Mouse (Mus musculus) megakaryocyte-erythroid progenitor cell, adult 5-6 weeks (primary cell): ENCODE data around the gene S100a2. TPM values are rescaled to one million over a fixed set of nuclear protein-coding genes. Genes with fewer than 3 reads are reported as not detected.

ENCODE experiments used
- total RNA-seq, 2 experiments: library from RNA; stranded (forward) in 1 of 2; stranded (reverse) in 1 of 2; fragments of 200-1000, 215-1000 nt in 1 of 2; fragments of >200 nt in 1 of 2; fragmentation: Nextera tagmentation in 1 of 2; gene quantifications; 2 replicates each; pipeline ENCODE4 v1.2.3; 2014 to 2017

Gene S100a2
- total RNA-seq, 2 experiments from 2014 or later = not detected

Other genes with a start within 250 kb of the S100a2 start
- gene Slc27a3, start 200.3 kb upstream of the S100a2 start, total RNA-seq (2014; fragmentation: Nextera tagmentation) = 1.7 and 7.3 TPM in 2 replicates
- 0.28 and 0.72 TPM in 2 replicates for gene Slc27a3, start 200.3 kb upstream of the S100a2 start, total RNA-seq (2017)
- gene Ints3, start 156.6 kb upstream of the S100a2 start, total RNA-seq (2014; fragmentation: Nextera tagmentation) = 39.0 and 39.3 TPM in 2 replicates
- 16.4 and 23.2 TPM in 2 replicates for gene Ints3, start 156.6 kb upstream of the S100a2 start, total RNA-seq (2017)
- gene Npr1, start 124.4 kb upstream of the S100a2 start, total RNA-seq (2014; fragmentation: Nextera tagmentation) = 0.22 TPM in 1 of 2 replicates, not detected in the other
- gene Npr1, start 124.4 kb upstream of the S100a2 start, total RNA-seq (2017) = not detected in 2 replicates
- 113 and 117 TPM in 2 replicates for gene Ilf2, start 114.1 kb upstream of the S100a2 start, total RNA-seq (2014; fragmentation: Nextera tagmentation)
- gene Ilf2, start 114.1 kb upstream of the S100a2 start, total RNA-seq (2017) = 236 and 240 TPM in 2 replicates
- 37.0 and 38.1 TPM in 2 replicates for gene Snapin, start 99.2 kb upstream of the S100a2 start, total RNA-seq (2014; fragmentation: Nextera tagmentation)
- gene Snapin, start 99.2 kb upstream of the S100a2 start, total RNA-seq (2017) = 19.5 and 48.6 TPM in 2 replicates
- gene Chtop, start 80.7 kb upstream of the S100a2 start, total RNA-seq (2014; fragmentation: Nextera tagmentation) = 122 and 154 TPM in 2 replicates
- gene Chtop, start 80.7 kb upstream of the S100a2 start, total RNA-seq (2017) = 118 and 119 TPM in 2 replicates
- gene S100a1, start 75.9 kb upstream of the S100a2 start, total RNA-seq (2014; fragmentation: Nextera tagmentation) = 27.2 and 33.2 TPM in 2 replicates
- 55.0 and 57.4 TPM in 2 replicates for gene S100a1, start 75.9 kb upstream of the S100a2 start, total RNA-seq (2017)
- 14.8 and 33.6 TPM in 2 replicates for gene S100a13, start 75.8 kb upstream of the S100a2 start, total RNA-seq (2014; fragmentation: Nextera tagmentation)
- gene S100a13, start 75.8 kb upstream of the S100a2 start, total RNA-seq (2017) = 36.2 and 58.0 TPM in 2 replicates
- gene S100a14, start 63.4 kb upstream of the S100a2 start, total RNA-seq (2014; fragmentation: Nextera tagmentation) = not detected in 2 replicates
- gene S100a14, start 63.4 kb upstream of the S100a2 start, total RNA-seq (2017) = 4.1 TPM in 1 of 2 replicates, not detected in the other
- gene S100a16, start 53.0 kb upstream of the S100a2 start, total RNA-seq (2014; fragmentation: Nextera tagmentation) = not detected in 2 replicates
- not detected in 2 replicates for gene S100a16, start 53.0 kb upstream of the S100a2 start, total RNA-seq (2017)
- not detected in 2 replicates for gene S100a3, start 29.7 kb upstream of the S100a2 start, total RNA-seq (2014; fragmentation: Nextera tagmentation)
- gene S100a3, start 29.7 kb upstream of the S100a2 start, total RNA-seq (2017) = not detected in 2 replicates
- not detected in 2 replicates for gene Gm42674, start 11.7 kb downstream of the S100a2 start, total RNA-seq (2014; fragmentation: Nextera tagmentation)
- not detected in 2 replicates for gene Gm42674, start 11.7 kb downstream of the S100a2 start, total RNA-seq (2017)
- gene S100a4, start 13.5 kb downstream of the S100a2 start, total RNA-seq (2014; fragmentation: Nextera tagmentation) = 3.8 TPM in 1 of 2 replicates, not detected in the other
- 6.7 and 23.6 TPM in 2 replicates for gene S100a4, start 13.5 kb downstream of the S100a2 start, total RNA-seq (2017)
- gene S100a5, start 18.3 kb downstream of the S100a2 start, total RNA-seq (2014; fragmentation: Nextera tagmentation) = not detected in 2 replicates
- not detected in 2 replicates for gene S100a5, start 18.3 kb downstream of the S100a2 start, total RNA-seq (2017)
- gene S100a6, start 22.6 kb downstream of the S100a2 start, total RNA-seq (2014; fragmentation: Nextera tagmentation) = 2.0 and 21.9 TPM in 2 replicates
- gene S100a6, start 22.6 kb downstream of the S100a2 start, total RNA-seq (2017) = 0.94 TPM in 1 of 2 replicates, not detected in the other
- gene S100a7a, start 63.8 kb downstream of the S100a2 start, total RNA-seq (2014; fragmentation: Nextera tagmentation) = not detected in 2 replicates
- not detected in 2 replicates for gene S100a7a, start 63.8 kb downstream of the S100a2 start, total RNA-seq (2017)
- 8.8 and 1,388 TPM in 2 replicates for gene S100a8, start 78.7 kb downstream of the S100a2 start, total RNA-seq (2014; fragmentation: Nextera tagmentation)
- gene S100a8, start 78.7 kb downstream of the S100a2 start, total RNA-seq (2017) = 75.2 and 207 TPM in 2 replicates
- 1.1 and 1,636 TPM in 2 replicates for gene S100a9, start 105.5 kb downstream of the S100a2 start, total RNA-seq (2014; fragmentation: Nextera tagmentation)
- gene S100a9, start 105.5 kb downstream of the S100a2 start, total RNA-seq (2017) = 59.5 and 143 TPM in 2 replicates
- not detected in 2 replicates for gene Pglyrp4, start 136.7 kb downstream of the S100a2 start, total RNA-seq (2014; fragmentation: Nextera tagmentation)
- gene Pglyrp4, start 136.7 kb downstream of the S100a2 start, total RNA-seq (2017) = not detected in 2 replicates
- not detected in 2 replicates for gene Gm5849, start 187.6 kb downstream of the S100a2 start, total RNA-seq (2014; fragmentation: Nextera tagmentation)
- gene Gm5849, start 187.6 kb downstream of the S100a2 start, total RNA-seq (2017) = not detected in 2 replicates